Mouse (Mus musculus): ENCODE results near the gene Nans. TPM values are rescaled to one million over a fixed set of nuclear protein-coding genes. Genes with fewer than 3 reads are reported as not detected.

Gene Nans
- polyA plus RNA-seq, 1 experiment from 2014 or later: 77.2 TPM

DNA sequence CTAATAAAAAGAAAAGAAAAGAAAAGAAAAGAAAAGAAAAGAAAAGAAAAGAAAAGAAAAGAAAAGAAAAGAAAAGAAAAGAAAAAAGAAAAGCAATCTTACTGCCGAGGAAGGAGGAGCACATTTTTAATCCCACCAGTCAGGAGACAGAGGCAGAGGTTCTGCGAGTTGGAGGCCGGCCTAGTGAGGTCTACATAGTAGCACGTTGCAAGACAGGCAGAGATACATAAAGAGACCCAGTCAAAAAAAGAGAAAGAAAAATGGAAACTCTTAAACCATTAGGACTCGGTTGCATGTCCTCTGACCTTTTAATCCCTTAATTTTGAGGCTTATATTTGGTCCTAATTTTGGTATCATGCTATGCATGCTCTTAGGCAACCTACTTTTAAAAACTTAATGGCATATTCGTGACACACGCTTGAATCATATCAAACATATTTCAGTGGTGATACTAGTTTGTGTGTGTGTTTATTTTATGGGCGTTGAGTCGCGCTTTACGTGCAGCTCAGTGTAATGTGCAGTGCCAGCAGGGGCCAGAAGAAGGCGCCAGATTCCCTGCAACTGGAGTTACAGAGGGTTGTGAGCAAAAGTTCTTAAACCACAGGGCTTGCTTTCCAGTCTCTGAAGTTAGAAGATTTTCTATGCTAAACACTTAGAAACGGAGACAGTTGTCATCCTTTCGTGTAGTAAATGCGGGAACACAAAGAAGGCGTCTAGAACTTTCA is 18.9 kb downstream of the Nans start:
- Histone ChIP-seq H3K4me1 (ENCODE audit: control insufficient read depth, insufficient read depth, low read length) (0 out of 2 replicates have a peak, but pooled peaks cover 3% of the 10 kb centered on the region), H3K4me2 (replicated peaks; ENCODE audit: low read depth, low read length) (peak overlapping the region; percentile 43), H3K9me3 (ENCODE audit: control insufficient read depth, low read depth, low read length) (no peaks in the 10 kb centered on the region), H3K27me3 (ENCODE audit: control insufficient read depth, insufficient read depth, low read length) (no peaks in the 10 kb centered on the region), H3K36me3 (ENCODE audit: control insufficient read depth, insufficient read depth, low read length) (peaks cover 4% of the 10 kb centered on the region; the same call in 1 of the 2 replicates), H3K9ac (replicated peaks; ENCODE audit: low read depth, low read length) (no peak overlapping the region), H3K27ac (ENCODE audit: low read length) (peak overlapping the region; percentile 39; the same call in 1 of the 2 replicates), H3K4me3 (ENCODE audit: low read depth, low read length) (peak overlapping the region; percentile 56; the same call in 1 of the 2 replicates)
- WGBS: 10% methylated on average over 16 of the region's 16 CpGs
- peak; percentile 66; the same call in 1 of the 2 replicates for ATAC-seq (ENCODE audit: insufficient number of reproducible peaks, insufficient read depth, low FRiP score, low read depth)

DNA sequence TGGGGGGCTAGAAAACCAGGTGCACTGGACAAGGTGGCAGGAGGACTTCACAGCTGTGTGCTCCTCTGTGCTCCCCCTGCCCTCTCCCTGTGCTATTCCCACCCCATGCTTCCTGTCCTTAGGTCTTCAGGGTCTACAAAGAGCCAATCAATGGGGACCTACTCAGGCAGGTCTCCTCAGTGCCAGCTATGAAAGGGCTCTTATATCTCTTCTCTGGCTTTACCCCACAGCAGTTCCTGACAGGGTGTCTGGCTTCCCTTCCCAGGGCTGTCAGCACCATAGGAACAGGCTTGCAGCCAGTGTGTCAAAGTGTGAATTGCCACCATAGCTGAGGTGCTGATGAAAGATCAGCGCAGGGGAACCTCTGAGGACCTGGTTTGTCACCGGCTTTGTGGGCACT is 31.4 kb downstream of the Nans start:
- H3K9ac ChIP-seq (replicated peaks; ENCODE audit: low read depth, low read length): no peak overlapping the region
- no peak overlapping the region for H3K27ac ChIP-seq (ENCODE audit: low read length)
- H3K36me3 ChIP-seq (ENCODE audit: control insufficient read depth, insufficient read depth, low read length): no peaks in the 10 kb centered on the region
- H3K4me3 ChIP-seq (ENCODE audit: low read depth, low read length): no peak overlapping the region
- H3K4me1 ChIP-seq (ENCODE audit: control insufficient read depth, insufficient read depth, low read length): no peaks in the 10 kb centered on the region
- H3K4me2 ChIP-seq (replicated peaks; ENCODE audit: low read depth, low read length): no peak overlapping the region
- no peaks in the 10 kb centered on the region for H3K27me3 ChIP-seq (ENCODE audit: control insufficient read depth, insufficient read depth, low read length)
- 57% methylated on average over 2 of the region's 2 CpGs for WGBS
- no peaks in the 10 kb centered on the region for H3K9me3 ChIP-seq (ENCODE audit: control insufficient read depth, low read depth, low read length)
- no peak for ATAC-seq (ENCODE audit: insufficient number of reproducible peaks, insufficient read depth, low FRiP score, low read depth)

DNA sequence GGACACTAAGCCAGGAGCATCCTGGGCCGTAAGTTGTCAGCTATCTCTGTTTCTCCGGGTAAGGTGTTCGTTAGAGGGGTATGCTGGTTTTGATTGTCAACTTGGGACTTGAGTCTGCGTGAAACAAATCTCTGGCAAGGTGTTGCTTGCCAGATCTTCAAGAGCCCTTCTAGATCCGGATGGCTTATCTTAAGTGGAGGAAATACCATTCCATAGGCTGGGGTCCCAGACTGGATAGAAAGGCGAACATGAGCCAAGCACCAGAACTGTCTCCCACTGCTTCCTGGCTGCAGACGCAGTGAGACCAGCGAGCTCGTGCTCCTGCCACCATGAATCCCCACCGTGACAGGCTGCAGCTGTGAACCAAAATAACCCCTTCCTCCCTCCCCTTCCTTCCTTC is 32.4 kb downstream of the Nans start:
- Histone ChIP-seq H3K27ac (ENCODE audit: low read length) (no peak overlapping the region), H3K27me3 (ENCODE audit: control insufficient read depth, insufficient read depth, low read length) (no peaks in the 10 kb centered on the region), H3K4me3 (ENCODE audit: low read depth, low read length) (no peak overlapping the region), H3K9me3 (ENCODE audit: control insufficient read depth, low read depth, low read length) (no peaks in the 10 kb centered on the region), H3K4me1 (ENCODE audit: control insufficient read depth, insufficient read depth, low read length) (no peaks in the 10 kb centered on the region), H3K4me2 (replicated peaks; ENCODE audit: low read depth, low read length) (no peak overlapping the region), H3K36me3 (ENCODE audit: control insufficient read depth, insufficient read depth, low read length) (no peaks in the 10 kb centered on the region), H3K9ac (replicated peaks; ENCODE audit: low read depth, low read length) (no peak overlapping the region)
- 75% methylated on average over 10 of the region's 10 CpGs for WGBS
- ATAC-seq (ENCODE audit: insufficient number of reproducible peaks, insufficient read depth, low FRiP score, low read depth): no peak

DNA sequence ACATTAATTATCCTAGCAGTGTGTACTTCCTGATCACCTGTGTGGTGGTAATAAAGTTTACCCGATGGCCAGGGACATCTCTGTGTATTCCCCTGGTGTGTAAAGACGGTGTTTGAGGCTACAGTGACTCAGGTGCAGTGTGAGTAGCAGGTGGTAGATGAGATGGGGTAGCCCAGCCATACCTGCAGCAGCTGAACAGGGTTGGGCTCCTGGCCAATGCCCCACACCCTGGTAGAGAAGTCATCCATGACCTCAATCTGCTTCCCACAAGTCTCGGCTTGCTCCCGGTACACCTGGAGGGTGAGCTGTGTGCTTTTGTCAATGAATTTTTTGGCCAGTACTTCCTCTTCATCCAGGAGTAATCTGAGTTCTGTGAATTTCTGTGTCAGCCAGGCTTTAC is 34.3 kb downstream of the Nans start:
- no peaks in the 10 kb centered on the region for H3K4me1 ChIP-seq (ENCODE audit: control insufficient read depth, insufficient read depth, low read length)
- no peak overlapping the region for H3K4me3 ChIP-seq (ENCODE audit: low read depth, low read length)
- no peak overlapping the region for H3K27ac ChIP-seq (ENCODE audit: low read length)
- H3K4me2 ChIP-seq (replicated peaks; ENCODE audit: low read depth, low read length): no peak overlapping the region
- no peaks in the 10 kb centered on the region for H3K27me3 ChIP-seq (ENCODE audit: control insufficient read depth, insufficient read depth, low read length)
- H3K9me3 ChIP-seq (ENCODE audit: control insufficient read depth, low read depth, low read length): no peaks in the 10 kb centered on the region
- H3K9ac ChIP-seq (replicated peaks; ENCODE audit: low read depth, low read length): no peak overlapping the region
- no peak for ATAC-seq (ENCODE audit: insufficient number of reproducible peaks, insufficient read depth, low FRiP score, low read depth)
- H3K36me3 ChIP-seq (ENCODE audit: control insufficient read depth, insufficient read depth, low read length): no peaks in the 10 kb centered on the region
- 62% methylated on average over 4 of the region's 4 CpGs for WGBS

DNA sequence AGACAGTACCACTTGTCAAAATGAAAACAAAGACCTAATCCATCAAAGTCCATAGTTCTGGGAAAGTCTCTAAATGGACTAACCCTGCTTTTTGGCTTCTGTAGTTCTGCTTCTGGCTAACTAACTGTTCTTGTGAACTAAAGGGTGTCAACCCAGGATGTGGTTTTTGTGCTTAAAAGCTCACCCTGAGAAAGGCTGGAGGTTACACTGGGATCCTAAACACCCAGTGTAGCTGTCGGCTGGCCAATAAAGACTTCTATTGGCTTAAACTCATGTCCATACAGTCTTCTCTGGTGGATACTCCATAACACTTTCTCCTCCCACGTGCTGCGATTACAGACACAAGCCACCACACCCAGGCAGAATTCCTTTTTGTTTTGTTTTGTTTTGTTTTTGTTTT is 37.2 kb downstream of the Nans start:
- ATAC-seq (ENCODE audit: insufficient number of reproducible peaks, insufficient read depth, low FRiP score, low read depth): no peak
- no peaks in the 10 kb centered on the region for H3K27me3 ChIP-seq (ENCODE audit: control insufficient read depth, insufficient read depth, low read length)
- no peak overlapping the region for H3K4me2 ChIP-seq (replicated peaks; ENCODE audit: low read depth, low read length)
- H3K4me3 ChIP-seq (ENCODE audit: low read depth, low read length): no peak overlapping the region
- no peaks in the 10 kb centered on the region for H3K4me1 ChIP-seq (ENCODE audit: control insufficient read depth, insufficient read depth, low read length)
- H3K9ac ChIP-seq (replicated peaks; ENCODE audit: low read depth, low read length): no peak overlapping the region
- H3K36me3 ChIP-seq (ENCODE audit: control insufficient read depth, insufficient read depth, low read length): no peaks in the 10 kb centered on the region
- 86% methylated on average over 3 of the region's 3 CpGs for WGBS
- H3K27ac ChIP-seq (ENCODE audit: low read length): no peak overlapping the region
- no peaks in the 10 kb centered on the region for H3K9me3 ChIP-seq (ENCODE audit: control insufficient read depth, low read depth, low read length)

DNA sequence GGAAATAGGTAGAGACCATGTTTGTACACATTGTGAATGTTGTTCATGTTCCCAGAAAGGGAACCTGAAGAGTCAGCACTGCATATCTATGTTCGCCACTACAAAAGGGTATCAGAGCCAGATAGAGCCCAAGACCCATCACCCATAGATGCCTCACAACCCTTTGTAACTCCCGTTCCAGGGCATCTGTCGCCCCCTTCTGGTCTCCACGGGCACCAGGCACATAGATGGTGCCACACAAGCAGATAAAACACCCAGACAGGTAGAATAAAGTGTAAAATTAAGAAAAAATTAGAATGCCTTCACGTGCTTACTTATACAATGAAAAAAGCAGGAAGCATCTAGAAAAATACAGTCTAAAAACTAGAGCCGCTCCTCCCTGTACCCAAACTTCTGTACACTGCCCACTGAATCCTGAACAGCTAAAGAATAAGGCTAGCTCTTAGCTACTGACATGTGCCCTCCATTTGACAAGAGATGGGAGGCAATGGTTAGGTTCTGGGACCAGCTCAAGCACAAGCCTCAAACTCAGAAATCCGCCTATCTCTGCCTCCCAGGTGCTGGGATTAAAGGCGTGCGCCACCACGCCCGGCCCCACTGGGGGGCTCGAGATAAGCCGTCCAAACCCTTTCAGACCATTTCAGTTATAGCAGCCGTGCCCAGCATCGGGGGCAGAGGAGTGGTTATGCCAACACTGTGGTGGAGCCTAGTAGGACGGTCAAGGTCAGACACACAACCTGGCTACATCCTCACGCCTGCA is 37.9 kb downstream of the Nans start:
- H3K27ac ChIP-seq (ENCODE audit: low read length): no peak overlapping the region
- no peak overlapping the region for H3K9ac ChIP-seq (replicated peaks; ENCODE audit: low read depth, low read length)
- peak overlapping the region; percentile 16 for H3K4me3 ChIP-seq (ENCODE audit: low read depth, low read length)
- no peaks in the 10 kb centered on the region for H3K36me3 ChIP-seq (ENCODE audit: control insufficient read depth, insufficient read depth, low read length)
- H3K9me3 ChIP-seq (ENCODE audit: control insufficient read depth, low read depth, low read length): no peaks in the 10 kb centered on the region
- no peaks in the 10 kb centered on the region for H3K27me3 ChIP-seq (ENCODE audit: control insufficient read depth, insufficient read depth, low read length)
- WGBS: 23% methylated on average over 17 of the region's 17 CpGs
- H3K4me1 ChIP-seq (ENCODE audit: control insufficient read depth, insufficient read depth, low read length): no peaks in the 10 kb centered on the region
- ATAC-seq (ENCODE audit: insufficient number of reproducible peaks, insufficient read depth, low FRiP score, low read depth): peak; percentile 50; the same call in 1 of the 2 replicates
- H3K4me2 ChIP-seq (replicated peaks; ENCODE audit: low read depth, low read length): peak overlapping the region; percentile 62

DNA sequence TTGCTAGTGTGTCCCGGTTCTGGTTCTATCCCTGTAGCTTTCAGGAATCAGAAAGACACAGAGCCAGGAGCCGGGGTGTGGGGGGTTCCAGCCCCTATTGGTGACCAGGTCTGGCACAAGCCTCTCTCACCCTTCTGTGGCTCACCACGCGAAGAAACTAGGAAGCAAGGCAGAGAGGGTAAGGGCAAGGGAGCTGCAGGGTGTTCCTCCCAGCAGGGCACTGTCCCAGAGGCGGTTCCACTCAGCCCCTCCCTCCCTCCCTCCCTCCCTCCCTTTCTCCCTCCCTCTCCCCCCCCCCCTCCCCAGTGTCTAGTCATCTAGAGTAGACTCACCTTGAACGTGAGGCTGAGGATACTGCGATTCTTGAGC is 38.5 kb downstream of the Nans start:
- Histone ChIP-seq H3K27me3 (ENCODE audit: control insufficient read depth, insufficient read depth, low read length) (no peaks in the 10 kb centered on the region), H3K27ac (ENCODE audit: low read length) (no peak overlapping the region), H3K4me3 (ENCODE audit: low read depth, low read length) (peak overlapping the region; percentile 16), H3K4me2 (replicated peaks; ENCODE audit: low read depth, low read length) (peak overlapping the region; percentile 62), H3K9ac (replicated peaks; ENCODE audit: low read depth, low read length) (no peak overlapping the region), H3K36me3 (ENCODE audit: control insufficient read depth, insufficient read depth, low read length) (no peaks in the 10 kb centered on the region), H3K9me3 (ENCODE audit: control insufficient read depth, low read depth, low read length) (no peaks in the 10 kb centered on the region), H3K4me1 (ENCODE audit: control insufficient read depth, insufficient read depth, low read length) (no peaks in the 10 kb centered on the region)
- ATAC-seq (ENCODE audit: insufficient number of reproducible peaks, insufficient read depth, low FRiP score, low read depth): 0 out of 2 replicates have a peak, but pooled peaks have one; percentile 50
- 3% methylated on average over 7 of the region's 7 CpGs for WGBS

DNA sequence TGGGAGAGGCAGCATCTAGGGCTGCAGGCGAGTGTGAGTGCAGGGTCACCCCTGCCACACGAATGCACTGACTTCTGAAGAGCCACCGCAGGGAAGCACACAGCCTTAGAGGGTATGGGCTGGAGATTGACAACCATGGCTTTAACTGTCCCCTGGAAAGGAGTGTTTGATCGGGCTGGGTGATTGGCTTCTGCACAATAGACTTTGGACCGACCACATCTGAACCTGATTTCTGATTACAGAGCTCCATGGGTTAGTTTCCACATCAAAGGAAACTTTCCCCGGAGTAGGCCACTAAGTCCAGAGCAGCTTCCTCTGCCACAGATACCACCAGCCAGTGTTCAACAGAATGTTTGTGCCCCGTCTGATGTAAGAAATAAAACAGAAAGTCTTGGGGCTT is 40.7 kb downstream of the Nans start:
- no peaks in the 10 kb centered on the region for H3K4me1 ChIP-seq (ENCODE audit: control insufficient read depth, insufficient read depth, low read length)
- 0 out of 2 replicates have a peak, but pooled peaks cover 4% of the 10 kb centered on the region for H3K27me3 ChIP-seq (ENCODE audit: control insufficient read depth, insufficient read depth, low read length)
- no peak overlapping the region for H3K27ac ChIP-seq (ENCODE audit: low read length)
- WGBS: 58% methylated on average over 7 of the region's 7 CpGs
- no peak for ATAC-seq (ENCODE audit: insufficient number of reproducible peaks, insufficient read depth, low FRiP score, low read depth)
- H3K36me3 ChIP-seq (ENCODE audit: control insufficient read depth, insufficient read depth, low read length): no peaks in the 10 kb centered on the region
- H3K9me3 ChIP-seq (ENCODE audit: control insufficient read depth, low read depth, low read length): no peaks in the 10 kb centered on the region
- H3K4me2 ChIP-seq (replicated peaks; ENCODE audit: low read depth, low read length): no peak overlapping the region
- no peak overlapping the region for H3K9ac ChIP-seq (replicated peaks; ENCODE audit: low read depth, low read length)
- H3K4me3 ChIP-seq (ENCODE audit: low read depth, low read length): no peak overlapping the region

Measured in stomach, embryonic 14.5 days (tissue).